Mouse (Mus musculus) lung, adult 18-20 months (tissue): ENCODE data around the gene Ear14.
"Not testable (repeated sequence)": the region's sequence is repeated elsewhere in the genome, so short reads cannot be mapped to it uniquely, and the experiment has no call there.

Experiments
- DNase-seq, 2 experiments: peaks; one replicate each; pipeline ENCODE4 v3.0.0; 2022; ENCODE audit warnings: mixed read lengths in 2 of 2

Gene Ear14

DNA sequence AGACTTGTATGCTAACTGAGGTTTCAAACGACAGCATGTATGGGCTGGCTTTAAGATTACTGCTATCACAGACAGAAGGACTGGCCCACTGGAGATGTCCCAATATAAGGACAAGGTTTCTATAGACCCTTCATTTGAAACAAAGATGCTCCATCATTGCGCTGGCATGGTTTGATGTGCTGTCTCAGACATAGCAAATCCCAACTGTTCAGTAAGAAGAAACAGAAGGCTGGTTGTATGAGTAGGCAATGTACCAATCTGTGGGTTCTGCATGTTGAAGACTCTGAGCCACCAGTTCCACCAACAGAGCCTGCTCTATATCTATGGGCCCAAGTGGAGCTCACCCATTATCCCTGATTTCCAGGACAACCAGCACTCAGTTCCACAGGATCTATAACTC, at the start of gene Ear14:
Gene Ear14 (plus strand): TSS at position 277 of the 400 bp plus-strand sequence.
- no peak for DNase-seq

DNA sequence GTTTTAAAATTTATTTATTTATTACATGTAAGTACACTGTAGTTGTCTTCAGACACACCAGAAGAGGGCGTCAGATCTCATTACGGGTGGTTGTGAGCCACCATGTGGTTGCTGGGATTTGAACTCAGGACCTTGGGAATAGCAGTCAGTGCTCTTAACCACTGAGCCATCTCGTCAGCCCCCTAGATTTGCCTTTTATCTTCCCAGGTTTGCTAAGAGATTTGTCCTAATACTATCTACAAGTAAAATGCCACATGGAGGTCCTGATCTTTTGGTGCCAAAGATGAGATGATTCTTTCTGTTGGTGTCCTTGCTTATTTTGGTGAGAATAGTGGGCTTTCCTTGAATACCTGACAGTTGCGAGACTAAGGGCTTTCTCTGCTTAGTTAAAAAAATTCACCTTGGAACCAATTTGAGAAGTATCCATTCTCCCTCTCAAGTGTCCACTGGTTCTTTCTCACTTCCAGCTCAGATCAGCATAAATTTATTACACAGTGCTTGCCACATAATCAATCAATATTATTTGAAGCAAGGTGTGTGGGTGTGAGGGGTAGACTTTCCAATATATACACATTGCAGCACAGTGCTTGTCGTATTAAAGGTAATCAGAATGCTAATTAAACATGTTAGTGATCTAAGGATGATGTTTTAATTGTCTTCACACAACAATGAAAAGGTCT, 47.0 kb upstream of the Ear14 start:
- no peak for DNase-seq

DNA sequence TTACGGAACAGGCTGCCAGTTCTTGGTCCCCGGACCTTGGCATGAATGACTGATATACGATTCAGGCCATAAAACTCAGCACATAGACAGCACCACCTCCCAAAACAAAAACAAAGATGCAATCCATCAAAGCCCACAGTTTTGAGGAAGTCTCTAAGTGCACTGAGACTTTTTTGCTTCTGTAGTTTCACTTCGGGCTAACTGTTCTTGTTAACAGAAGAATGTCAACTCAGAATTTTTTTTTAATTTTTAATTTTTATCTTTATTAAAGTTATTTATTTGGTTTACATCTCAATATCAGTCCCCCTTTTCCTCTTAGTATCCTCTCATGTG, 46.5 kb upstream of the Ear14 start:
- no peak for DNase-seq

DNA sequence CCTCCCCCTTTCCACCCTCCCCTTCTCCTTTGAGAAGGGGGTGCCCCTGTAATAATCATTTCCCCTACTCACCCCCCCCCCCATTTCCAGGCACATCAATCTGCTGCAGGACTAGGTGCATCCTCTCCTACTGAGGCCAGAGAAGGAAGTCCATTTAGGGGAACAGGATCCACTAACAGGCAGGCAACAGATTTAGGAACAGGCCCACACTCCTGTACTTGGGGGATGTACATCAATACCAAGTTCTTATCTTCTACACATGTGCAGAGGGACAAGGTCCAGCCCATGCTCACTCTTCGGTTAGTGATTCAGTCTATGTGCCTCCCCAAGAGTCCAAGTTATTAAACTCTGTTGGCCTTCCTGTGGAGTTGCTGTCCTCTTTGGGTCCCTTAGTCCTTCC, 46.1 kb upstream of the Ear14 start:
- no peak for DNase-seq

DNA sequence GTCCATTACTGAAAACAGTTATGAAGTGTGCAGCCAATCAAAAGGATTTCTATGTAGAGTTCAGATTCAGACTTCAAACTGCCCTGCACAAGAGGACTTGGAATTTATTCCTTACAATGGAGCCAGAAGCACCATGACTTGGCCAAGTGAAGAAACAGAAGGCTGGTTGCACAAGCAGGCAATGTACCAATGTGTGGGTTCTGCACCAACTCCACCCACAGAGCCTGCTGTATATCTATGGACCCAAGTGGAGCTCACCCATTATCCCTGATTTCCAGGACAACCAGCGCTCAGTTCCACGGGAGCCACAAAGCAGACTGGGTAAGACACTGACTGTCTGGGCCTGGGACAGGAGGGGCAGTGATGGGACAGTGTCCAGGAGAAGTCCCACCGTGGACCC, 41.2 kb upstream of the Ear14 start, which contains the start of gene Rnase2b:
Gene Rnase2b (plus strand): TSS at position 285 of the 400 bp plus-strand sequence.
- peak; percentile 13 to 20 for DNase-seq

DNA sequence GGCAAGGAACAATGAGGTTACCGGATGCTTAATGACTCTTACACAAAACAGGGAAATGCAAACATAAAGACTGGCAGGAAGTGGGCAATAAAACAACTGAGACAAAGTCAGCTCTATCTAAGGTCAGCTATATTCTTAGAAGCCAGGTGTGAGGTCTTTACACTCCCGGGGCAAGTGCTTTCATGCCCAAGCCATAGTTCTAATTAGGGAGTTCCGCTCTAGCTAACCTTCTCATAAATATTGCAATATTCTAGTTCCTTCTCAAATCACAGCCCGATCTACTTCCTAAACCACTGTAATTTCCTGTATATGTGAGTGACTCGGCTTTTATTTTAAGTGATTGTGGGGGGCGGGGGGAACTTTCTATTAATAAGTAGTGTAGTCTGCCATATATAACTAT, 39.9 kb upstream of the Ear14 start:
- not testable (repeated sequence) for DNase-seq

DNA sequence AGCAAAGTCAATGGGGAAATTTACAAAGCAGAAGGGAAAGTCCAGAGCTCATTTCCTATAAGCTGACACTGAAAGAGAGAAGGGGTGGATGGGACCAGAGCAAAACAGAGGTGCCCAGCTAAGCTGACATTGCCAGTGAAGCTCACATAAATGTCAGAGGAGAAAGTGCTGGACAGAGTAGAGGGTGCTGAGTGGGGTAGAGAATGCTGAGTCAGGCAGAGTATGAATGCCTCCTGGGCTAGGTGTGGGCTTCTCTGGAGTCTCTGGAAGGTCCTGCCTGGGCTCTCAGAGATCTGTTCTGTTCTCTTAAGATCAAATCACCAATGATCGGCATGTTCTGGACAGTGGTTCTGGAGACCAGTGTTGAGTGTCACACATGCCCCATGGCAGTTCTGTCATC, 37.8 kb upstream of the Ear14 start:
- DNase-seq, result no peak

DNA sequence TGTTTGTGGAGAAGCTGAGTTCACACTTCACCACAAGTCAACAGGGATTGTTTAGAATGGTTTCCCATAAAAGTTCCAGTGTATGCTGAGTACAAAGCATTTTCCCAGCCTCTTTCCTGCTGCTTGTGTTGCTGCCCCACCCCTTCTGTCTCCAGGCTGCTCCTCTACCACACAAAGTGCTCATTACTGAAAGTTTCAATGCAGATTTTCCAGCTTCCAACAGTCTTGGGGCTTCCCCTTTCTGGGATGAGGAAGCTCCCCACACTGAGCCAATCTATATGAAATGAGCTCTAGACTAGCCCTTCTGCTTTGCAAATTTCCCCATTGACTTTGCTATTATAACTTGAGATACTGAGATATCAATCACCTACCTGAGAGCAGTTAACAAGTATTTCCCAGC, 37.1 kb upstream of the Ear14 start:
- no peak for DNase-seq

DNA sequence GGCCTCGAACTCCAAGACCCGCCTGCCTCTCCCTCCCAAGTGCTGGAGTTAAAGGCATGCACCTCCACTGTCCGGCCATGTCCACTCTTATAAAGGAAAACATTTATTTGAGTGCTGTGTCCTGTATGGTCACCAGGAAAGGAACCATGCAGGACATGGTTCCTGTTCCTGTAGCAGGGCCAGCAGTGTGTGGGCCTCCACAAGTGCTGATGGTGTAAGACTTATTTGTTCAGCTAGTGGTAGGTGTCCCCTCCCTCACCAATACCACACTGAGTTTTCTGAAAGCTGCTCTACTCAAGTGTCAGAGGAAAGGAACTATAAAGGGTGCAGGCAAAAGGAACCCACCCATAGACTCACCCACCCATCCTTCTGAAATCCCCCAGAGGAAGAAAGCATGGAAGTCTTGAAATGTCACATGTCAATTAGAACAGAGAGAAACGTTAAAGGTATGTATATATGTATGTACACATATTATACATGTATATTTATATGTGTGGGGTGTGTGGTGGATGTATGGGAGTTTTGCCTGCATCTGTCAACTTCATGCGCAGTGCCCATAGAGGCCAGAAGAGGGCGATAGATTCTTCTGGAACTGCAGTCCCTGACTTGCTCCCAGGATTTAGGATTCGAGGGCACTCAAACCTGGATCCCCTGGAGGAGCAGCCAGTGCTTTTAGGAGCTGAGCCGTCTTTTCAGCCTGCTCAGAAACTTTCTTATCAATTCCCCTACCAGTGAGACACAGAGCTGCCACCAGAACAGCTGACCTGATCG, 30.9 kb upstream of the Ear14 start:
- peak; percentile 12 to 13 for DNase-seq

DNA sequence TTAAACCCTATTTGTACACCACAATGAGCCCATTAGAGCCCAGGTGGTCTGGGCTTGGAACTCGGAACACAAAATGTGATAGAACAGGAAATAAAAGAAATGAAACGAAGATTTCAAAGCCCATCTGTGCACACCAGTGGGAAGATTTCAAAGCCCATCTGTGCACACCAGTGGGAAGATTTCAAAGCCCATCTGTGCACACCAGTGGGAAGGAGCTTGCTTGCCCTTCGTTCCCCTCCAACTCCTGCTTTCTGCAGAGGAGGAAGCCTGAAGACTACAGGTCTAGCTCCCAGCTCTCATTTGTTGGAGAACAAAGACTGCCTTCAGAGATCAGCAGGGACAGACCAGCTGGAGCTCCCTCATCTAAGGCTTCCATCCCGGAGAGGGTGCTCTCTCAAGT, 30.2 kb upstream of the Ear14 start:
- DNase-seq, result not testable (repeated sequence)

DNA sequence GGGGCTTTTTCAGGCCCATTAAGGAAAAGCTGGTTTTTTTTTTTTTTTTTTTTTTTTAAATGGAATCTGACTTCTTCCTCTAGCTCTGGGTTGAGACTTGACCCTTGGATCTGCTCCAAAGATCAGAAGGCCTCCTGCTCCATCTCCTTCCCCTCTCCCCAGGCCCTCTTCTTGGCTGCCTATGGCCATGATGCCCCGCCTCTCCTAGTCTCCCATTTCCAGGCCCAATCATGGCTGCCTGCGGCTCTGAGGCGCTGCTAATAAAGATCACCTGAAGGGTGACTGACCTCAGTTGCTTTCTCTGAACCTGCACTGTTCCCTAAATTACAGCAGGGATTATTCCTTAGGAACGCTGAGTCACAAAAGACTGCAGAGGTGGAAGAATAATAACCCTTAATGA, 29.3 kb upstream of the Ear14 start:
- DNase-seq, result no peak

DNA sequence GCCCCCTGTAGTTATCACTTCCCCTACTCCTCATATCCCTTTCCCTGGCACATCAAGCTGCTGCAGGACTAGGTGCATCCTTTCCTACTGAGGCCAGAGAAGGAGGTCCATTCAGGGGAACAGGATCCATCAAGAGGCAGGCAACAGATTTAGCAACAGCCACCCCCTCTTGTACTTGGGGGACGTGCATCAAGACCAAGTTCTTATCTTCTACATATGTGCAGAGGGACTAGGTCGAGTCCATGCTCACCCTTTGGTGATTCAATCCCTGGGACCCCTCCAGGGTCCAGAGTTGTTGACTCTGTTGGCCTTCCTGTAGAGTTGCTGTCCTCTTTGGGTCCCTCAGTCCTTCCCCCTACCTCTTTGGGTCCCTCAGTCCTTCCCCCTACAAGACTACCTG, 22.1 kb upstream of the Ear14 start:
- DNase-seq, result not testable (repeated sequence)

DNA sequence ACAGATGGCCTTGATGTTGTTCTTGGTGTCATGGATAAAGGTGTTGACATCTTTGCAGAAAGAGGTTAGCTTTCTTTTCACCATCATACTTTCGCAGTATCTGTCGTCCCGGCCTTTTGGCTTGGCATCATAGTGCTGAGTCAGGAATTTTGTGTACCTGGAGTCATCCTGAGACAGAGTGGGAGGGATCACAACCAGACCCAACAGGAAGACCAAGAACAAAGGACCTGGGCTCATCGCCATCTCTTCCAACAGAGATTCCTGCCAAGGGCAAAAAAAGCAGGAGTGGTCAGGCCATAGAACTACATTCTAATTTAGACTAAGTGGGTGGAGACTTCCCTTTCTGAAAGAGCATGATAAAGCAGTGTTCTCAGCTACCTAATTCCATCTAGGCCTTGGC, 7.5 kb upstream of the Ear14 start:
- peak; percentile 18 to 44 for DNase-seq

DNA sequence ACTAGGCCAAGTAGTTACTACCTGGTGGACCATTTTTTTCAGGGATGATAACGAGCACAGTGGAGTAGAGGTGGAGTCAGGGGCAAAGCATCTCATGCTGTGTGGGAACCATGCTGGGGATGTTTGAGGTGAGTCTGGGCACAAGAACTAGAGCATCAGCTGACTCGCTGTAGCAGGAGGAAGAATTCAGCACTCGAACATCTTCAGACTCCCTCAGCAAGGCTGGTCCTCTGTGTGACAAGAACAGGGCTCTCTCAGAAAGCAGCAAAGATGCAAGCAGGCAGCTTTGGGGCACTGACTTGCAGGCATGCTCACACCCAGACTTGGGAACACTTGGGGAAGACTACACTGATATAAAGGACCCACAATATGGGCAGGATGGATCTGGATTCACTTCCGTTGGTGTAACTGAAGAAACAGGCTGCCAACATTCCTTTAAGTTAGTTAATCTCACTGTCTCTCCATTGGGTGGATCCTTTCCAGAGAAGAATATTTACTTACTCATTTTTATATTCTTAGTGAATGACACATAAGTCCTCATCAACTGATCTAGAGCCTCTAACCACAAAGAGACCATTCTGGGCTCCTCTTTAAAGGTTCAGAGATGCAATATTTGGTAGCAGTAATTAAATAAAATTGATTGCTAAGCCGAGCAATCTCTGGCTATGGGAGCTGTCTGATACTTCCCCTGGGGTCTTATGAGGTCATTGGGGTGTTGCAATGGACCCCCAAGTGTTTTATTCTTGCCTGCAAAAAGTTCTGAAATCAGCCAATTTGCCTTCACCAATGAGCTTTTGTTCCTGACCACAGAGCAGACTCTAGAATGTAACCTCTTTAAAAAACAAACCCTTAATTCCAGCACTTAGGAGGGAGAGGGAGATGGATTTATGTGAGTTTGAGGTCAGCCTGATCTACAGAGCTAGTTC, 3.8 kb upstream of the Ear14 start, which contains the start of gene Ang2:
Gene Ang2 (minus strand): TSS at position 51 of the 926 bp plus-strand sequence.
- DNase-seq, result no peak

DNA sequence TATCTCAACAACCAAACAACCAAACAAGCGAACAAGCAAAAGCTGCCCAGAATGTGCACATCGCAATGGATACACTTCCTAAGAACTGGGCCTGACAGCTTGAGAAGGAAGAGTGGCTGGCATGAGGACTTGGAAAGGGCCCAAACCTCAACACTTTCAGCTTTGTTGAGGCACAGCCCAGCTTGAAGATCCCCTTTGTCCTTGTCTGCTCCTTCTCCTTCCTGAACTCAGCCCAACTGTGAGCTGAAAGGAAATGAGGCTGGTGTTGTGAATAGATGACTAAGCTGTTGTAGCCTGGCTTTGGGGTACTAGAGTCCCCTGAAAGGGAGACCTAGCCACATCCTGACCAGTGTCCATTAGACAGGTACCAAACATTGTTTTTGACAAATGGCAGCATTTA, 3.1 kb upstream of the Ear14 start:
- peak in 1 of 2 experiments; percentile 9 for DNase-seq

DNA sequence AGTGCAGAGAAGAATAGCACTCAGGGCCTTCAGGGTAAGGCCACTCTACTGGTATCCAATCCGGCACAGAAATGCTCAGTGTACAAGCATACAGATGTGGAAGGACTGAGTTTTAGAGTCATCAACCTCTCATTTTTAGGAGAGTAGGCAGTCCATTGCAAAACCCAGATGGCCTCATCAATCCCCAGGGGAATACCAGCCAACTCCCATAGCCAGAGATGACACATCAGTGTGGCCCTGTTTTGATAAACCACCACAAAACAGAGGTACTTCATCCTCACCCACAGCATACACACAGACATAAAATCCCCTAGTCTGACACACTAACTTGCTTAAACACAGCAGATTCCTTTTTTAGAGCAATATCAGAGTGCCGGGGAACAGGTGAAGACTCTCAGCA, 2.7 kb upstream of the Ear14 start:
- DNase-seq, result no peak

DNA sequence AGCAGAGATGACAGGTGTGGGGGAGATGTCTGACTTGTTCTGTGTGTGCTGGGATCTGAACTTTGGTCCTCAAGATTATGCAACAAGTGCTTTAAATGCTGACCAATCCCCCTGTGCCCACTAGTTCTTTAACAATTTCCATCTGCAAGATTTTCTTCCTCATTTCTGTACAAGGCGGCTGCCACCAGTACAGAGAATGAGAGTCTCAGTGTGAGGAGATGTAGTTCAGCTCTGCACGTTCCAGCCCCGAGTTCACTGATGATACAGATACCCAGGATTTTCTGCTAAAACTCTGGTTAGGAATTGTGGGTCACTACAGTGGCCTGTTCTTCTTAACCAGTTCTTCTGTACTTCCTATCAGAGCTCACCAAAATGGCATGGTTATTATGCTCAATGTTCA, 16.9 kb downstream of the Ear14 start:
- not testable (repeated sequence) for DNase-seq

DNA sequence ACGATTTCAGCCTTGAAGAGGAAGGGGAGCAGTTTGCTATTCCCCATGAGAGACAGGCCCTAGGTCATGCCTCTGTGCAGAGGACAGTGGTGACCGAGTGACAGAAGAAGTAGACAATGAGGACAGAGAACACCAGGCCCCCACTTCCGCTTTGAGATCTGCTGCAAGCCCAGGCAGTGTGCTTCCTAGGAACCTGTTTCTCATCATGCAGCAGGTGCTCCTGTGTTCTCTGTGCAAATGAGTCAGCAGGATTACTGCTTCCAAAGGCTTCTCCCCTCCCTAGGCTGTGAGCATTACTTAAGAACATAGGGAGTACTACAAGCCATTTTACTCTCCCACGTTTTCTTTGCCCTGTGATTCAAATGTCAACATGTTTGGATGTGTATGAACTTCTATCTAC, 26.5 kb downstream of the Ear14 start:
- DNase-seq, result not testable (repeated sequence)

DNA sequence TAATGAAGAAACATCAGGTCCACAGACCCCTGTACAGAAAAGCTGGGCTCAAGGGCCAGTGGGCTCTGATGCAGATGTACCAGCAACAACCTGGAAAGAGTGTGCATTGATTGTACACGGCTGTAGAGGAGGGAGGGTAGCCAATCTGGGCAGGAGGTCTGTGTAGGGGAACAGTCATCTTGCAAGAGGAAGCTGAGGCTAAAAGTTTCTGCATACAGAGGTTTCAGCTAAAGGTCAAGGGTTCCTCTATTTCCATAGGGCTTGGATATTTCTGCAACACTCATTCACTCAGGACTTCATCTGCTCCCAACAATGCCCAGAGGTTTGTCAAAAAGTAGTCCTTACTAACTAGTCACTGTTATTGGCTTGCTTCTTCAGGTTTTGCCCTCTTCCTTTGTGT, 34.3 kb downstream of the Ear14 start:
- DNase-seq, result not testable (repeated sequence)

DNA sequence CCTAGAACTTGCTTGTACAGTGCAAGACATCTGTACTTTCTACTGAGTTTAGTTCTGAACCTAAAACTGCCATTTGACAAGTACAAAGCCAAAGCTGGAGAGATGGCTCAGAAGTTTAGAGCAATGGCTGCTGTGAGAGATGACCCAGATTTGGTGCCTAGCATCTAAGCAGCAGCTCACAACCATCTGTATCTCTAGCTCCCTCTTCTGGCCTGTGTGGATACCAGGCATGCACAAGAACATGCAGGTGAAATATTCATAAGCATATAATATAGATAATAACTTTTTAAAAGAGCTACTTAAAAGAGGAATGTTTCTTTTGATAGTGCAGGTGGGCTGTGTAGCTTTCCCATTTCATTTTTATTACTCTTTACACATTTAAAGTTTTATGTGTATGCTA, 37.7 kb downstream of the Ear14 start:
- peak; percentile 25 to 32 for DNase-seq

DNA sequence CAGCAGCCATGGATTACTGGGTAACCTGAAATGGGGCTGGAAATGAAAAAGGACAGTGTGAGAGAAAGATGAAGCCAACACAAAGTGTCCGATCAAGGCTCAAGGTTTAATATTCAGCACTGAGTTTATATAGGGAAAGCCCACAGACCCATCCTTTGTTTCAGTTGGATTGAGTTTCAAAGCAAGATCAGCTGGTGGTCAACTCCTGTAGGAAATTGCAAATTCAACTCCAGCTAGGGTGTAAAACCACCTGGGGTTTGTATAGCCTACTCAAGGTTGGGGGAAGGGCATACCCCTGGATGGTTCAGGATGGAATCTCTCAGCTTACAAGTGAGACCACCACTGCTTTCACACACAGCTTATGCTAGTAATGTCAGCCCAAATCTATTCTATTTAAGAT, 44.5 kb downstream of the Ear14 start:
- DNase-seq, result no peak

DNA sequence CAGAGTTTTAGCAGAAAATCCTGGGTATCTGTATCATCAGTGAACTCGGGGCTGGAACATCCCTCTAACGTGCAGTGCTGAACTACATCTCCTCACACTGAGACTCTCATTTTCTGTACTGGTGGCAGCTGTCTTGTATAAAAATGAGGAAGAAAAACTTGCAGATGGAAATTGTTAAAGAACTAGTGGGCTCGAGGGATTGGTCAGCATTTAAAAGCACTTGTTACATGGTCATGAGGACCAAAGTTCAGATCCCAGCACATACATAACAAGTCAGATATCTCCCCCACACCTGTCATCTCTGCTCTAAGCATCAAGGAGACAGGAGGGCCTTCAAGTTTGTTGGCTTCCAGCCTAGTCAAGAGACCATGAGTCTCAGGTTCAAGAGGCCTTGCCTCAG, 47.2 kb downstream of the Ear14 start:
- no peak for DNase-seq

DNA sequence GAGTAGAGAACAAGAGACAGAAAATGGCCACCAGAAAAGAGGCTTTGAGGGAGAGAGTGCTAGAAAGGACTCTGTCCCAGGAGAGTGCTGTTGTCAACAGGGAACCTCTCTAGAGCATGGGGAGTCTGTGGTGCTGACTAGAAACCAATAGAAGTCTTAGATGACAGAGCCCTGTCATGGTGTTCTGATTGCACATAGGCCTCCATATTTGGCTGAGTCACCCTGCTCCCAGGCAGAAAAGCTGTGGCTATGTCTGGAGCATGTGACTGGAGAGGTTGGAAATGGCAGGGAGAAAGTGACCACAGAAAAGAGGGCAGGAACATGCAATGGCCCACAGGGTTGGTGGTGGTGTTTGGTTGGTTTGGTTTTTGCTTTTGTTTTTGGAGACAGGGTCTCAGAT, 49.0 kb downstream of the Ear14 start:
- DNase-seq, result not testable (repeated sequence)
